Mouse (Mus musculus) lung, postnatal 0 days (tissue): ENCODE measurements at regions not wholly inside any gene's neighbourhood (a gene's known extent, or its start where the extent isn't known, plus 50 kb on each side); places are given as distances from the start of the nearest gene placed in this dataset.
"Not testable (repeated sequence)": the region's sequence is repeated elsewhere in the genome, so short reads cannot be mapped to it uniquely, and the experiment has no call there.

Experiments used
- ATAC-seq: fragments of 200-750 bp; cut with Nextera tagmentation; 2 replicates; pipeline ENCODE4 v1.8.0; 2017; ENCODE audit warnings: moderate library complexity
- DNase-seq: peaks from one replicate; pipeline ENCODE4 v3.0.0-alpha.2; 2016; ENCODE audit warnings: low spot score
- H3K27ac ChIP-seq: fragments of 300-500 bp; sonication (generic); 2 replicates; pipeline ENCODE4 v1.5.1; 2014; ENCODE audit warnings: antibody characterized with exemption, mild to moderate bottlenecking, low read length, mixed read lengths
- H3K27me3 ChIP-seq: fragments of 300-500 bp; sonication (generic); replicated peaks from 2 replicates; pipeline ENCODE4 v1.6.1; 2014; ENCODE audit warnings: low read length, mixed read lengths; ENCODE audit not compliant: insufficient read depth
- H3K36me3 ChIP-seq: fragments of 300-500 bp; sonication (generic); 2 replicates; pipeline ENCODE4 v1.6.1; 2014; ENCODE audit warnings: low read length, mixed read lengths; ENCODE audit not compliant: insufficient read depth
- H3K4me1 ChIP-seq: fragments of 300-500 bp; sonication (generic); 2 replicates; pipeline ENCODE4 v1.6.1; 2014; ENCODE audit warnings: antibody characterized with exemption, low read depth, low read length, mixed read lengths; ENCODE audit not compliant: insufficient read depth
- H3K4me2 ChIP-seq: fragments of 300-500 bp; sonication (generic); replicated peaks from 2 replicates; pipeline ENCODE4 v1.6.1; 2014; ENCODE audit warnings: low read depth, mild to moderate bottlenecking, low read length, moderate library complexity, mixed read lengths
- H3K4me3 ChIP-seq: fragments of 300-500 bp; sonication (generic); 2 replicates; pipeline ENCODE4 v1.5.1; 2014; ENCODE audit warnings: low read depth, low read length
- H3K9ac ChIP-seq: fragments of 300-500 bp; sonication (generic); replicated peaks from 2 replicates; pipeline ENCODE4 v1.6.1; 2014; ENCODE audit warnings: low read depth, mild to moderate bottlenecking
- H3K9me3 ChIP-seq: fragments of 300-500 bp; sonication (generic); 2 replicates; pipeline ENCODE4 v1.6.1; 2016; ENCODE audit warnings: low read length, mixed read lengths
- CTCF ChIP-seq: IDR thresholded peaks from 2 replicates; pipeline ENCODE4 v1.5.1; 2016; ENCODE audit warnings: antibody characterized with exemption, mild to moderate bottlenecking
- EP300 ChIP-seq: IDR thresholded peaks from 2 replicates; pipeline ENCODE4 v1.6.1; 2016; ENCODE audit warnings: antibody characterized with exemption, mild to moderate bottlenecking, control low read depth
- WGBS: fragments of 180-500 bp; shearing (Covaris S2); extraction: QIAGEN DNeasy Blood & Tissue Kit; methylation state at CpG from one replicate; pipeline ENCODE4 v1.1.7; 2014; 5-methylcytosine and 5-hydroxymethylcytosine counted together

GRCm38 (mm10) chrX:19903962-19904930, 155.1 kb upstream of the Chst7 start:
- Histone ChIP-seq H3K9ac (no peak overlapping the region), H3K4me1 (no peaks in the 10 kb centered on the region), H3K4me3 (no peak overlapping the region), H3K27me3 (no peaks in the 10 kb centered on the region), H3K36me3 (no peaks in the 10 kb centered on the region), H3K27ac (peak overlapping the region; percentile 60; the same call in 1 of the 2 replicates), H3K4me2 (no peak overlapping the region), H3K9me3 (no peaks in the 10 kb centered on the region)
- peak; percentile 84 for TF ChIP-seq EP300
- no peak for TF ChIP-seq CTCF
- WGBS = 47% methylated on average over 6 of the region's 6 CpGs
- ATAC-seq (peak; percentile 96), DNase-seq (peak; percentile 76)

GRCm38 (mm10) chrX:19906646-19907371, 152.6 kb upstream of the Chst7 start:
- no peak overlapping the region for H3K4me3 ChIP-seq
- no peaks in the 10 kb centered on the region for H3K36me3 ChIP-seq
- TF ChIP-seq EP300 = peak; percentile 87
- TF ChIP-seq CTCF = no peak
- H3K27me3 ChIP-seq = no peaks in the 10 kb centered on the region
- H3K9ac ChIP-seq = no peak overlapping the region
- no peak overlapping the region for H3K4me2 ChIP-seq
- 0 out of 2 replicates have a peak overlapping the region, but pooled peaks have one; percentile 9 for H3K27ac ChIP-seq
- no peaks in the 10 kb centered on the region for H3K9me3 ChIP-seq
- peak; percentile 44 for DNase-seq
- no peaks in the 10 kb centered on the region for H3K4me1 ChIP-seq
- peak; percentile 63 for ATAC-seq

- Histone ChIP-seq H3K27me3 (no peaks in the 10 kb centered on the region), H3K4me1 (no peaks in the 10 kb centered on the region), H3K4me3 (no peak overlapping the region), H3K4me2 (no peak overlapping the region), H3K27ac (no peak overlapping the region), H3K9me3 (no peaks in the 10 kb centered on the region), H3K9ac (no peak overlapping the region), H3K36me3 (no peaks in the 10 kb centered on the region)
- WGBS = 73% methylated on average over 1 of the region's 1 CpGs
- no peak for ATAC-seq
- DNase-seq = no peak
- TF ChIP-seq EP300 = no peak
- no peak for TF ChIP-seq CTCF
Observed at GRCm38 (mm10) chrX:19917001-19917400, 142.4 kb upstream of the Chst7 start.

GRCm38 (mm10) chrX:19929376-19929775, 130.0 kb upstream of the Chst7 start:
- H3K9ac ChIP-seq, H3K27ac ChIP-seq, H3K9me3 ChIP-seq, DNase-seq, H3K27me3 ChIP-seq, H3K4me2 ChIP-seq, H3K4me3 ChIP-seq, ATAC-seq, H3K4me1 ChIP-seq, H3K36me3 ChIP-seq: not testable (repeated sequence)
- 54% methylated on average over 3 of the region's 3 CpGs for WGBS

GRCm38 (mm10) chrX:19929866-19930265, 129.5 kb upstream of the Chst7 start:
- ATAC-seq (no peak), DNase-seq (no peak)
- Histone ChIP-seq H3K4me1 (no peaks in the 10 kb centered on the region), H3K27ac (no peak overlapping the region), H3K9me3 (no peaks in the 10 kb centered on the region), H3K9ac (no peak overlapping the region), H3K27me3 (no peaks in the 10 kb centered on the region), H3K4me3 (no peak overlapping the region), H3K4me2 (no peak overlapping the region), H3K36me3 (no peaks in the 10 kb centered on the region)
- TF ChIP-seq CTCF (no peak), EP300 (no peak)
- 59% methylated on average over 3 of the region's 3 CpGs for WGBS

- DNase-seq = no peak
- Histone ChIP-seq H3K27ac (no peak overlapping the region), H3K9me3 (no peaks in the 10 kb centered on the region), H3K36me3 (no peaks in the 10 kb centered on the region), H3K4me2 (no peak overlapping the region), H3K4me1 (no peaks in the 10 kb centered on the region), H3K9ac (no peak overlapping the region), H3K4me3 (no peak overlapping the region), H3K27me3 (no peaks in the 10 kb centered on the region)
- 77% methylated on average over 2 of the region's 2 CpGs for WGBS
- no peak for TF ChIP-seq CTCF
- no peak for TF ChIP-seq EP300
- ATAC-seq = no peak
Observed at GRCm38 (mm10) chrX:19943305-19943704, 116.1 kb upstream of the Chst7 start.
